Mouse (Mus musculus) MEL (cell line): ENCODE results near the gene Aplp1. TPM values are rescaled to one million over a fixed set of nuclear protein-coding genes. Genes with fewer than 3 reads are reported as not detected.

ENCODE experiments used
- DNase-seq: peaks from one replicate; pipeline ENCODE4 v3.0.0; 2011; ENCODE audit warnings: low read depth, low spot score
- H3K27ac ChIP-seq: 2 replicates; pipeline ENCODE4 v1.5.1; 2012; ENCODE audit warnings: low read depth, mild to moderate bottlenecking, control low read depth, low read length, moderate library complexity; ENCODE audit not compliant: control insufficient read depth
- H3K27me3 ChIP-seq, 2 experiments: fragments of 150-350 bp in 1 of 2; sonication (generic) in 1 of 2; 2 replicates each; pipeline ENCODE4 v1.6.1; 2012; ENCODE audit warnings: low read length in 2 of 2, mild to moderate bottlenecking in 2 of 2, improper control_type of control experiment in 1 of 2, moderate library complexity in 1 of 2; ENCODE audit not compliant: insufficient read depth in 2 of 2, control insufficient read depth in 1 of 2
- H3K36me3 ChIP-seq, 2 experiments: 2 replicates each; pipeline ENCODE4 v1.6.1; 2012 to 2014; ENCODE audit warnings: low read length in 2 of 2, improper control_type of control experiment in 1 of 2, inconsistent platforms in 1 of 2, mild to moderate bottlenecking in 1 of 2; ENCODE audit not compliant: insufficient read depth in 2 of 2, control insufficient read depth in 1 of 2
- H3K4me1 ChIP-seq, 2 experiments: fragments of 150-350 bp in 1 of 2; sonication (generic) in 1 of 2; 2 replicates each; pipeline ENCODE4 v1.6.1; 2012; ENCODE audit warnings: low read length in 2 of 2, improper control_type of control experiment in 1 of 2, mild to moderate bottlenecking in 1 of 2; ENCODE audit not compliant: insufficient read depth in 2 of 2, control insufficient read depth in 1 of 2
- H3K4me3 ChIP-seq, 2 experiments: fragments of 150-350 bp in 1 of 2; sonication (generic) in 1 of 2; 2 replicates each; pipeline ENCODE4 v1.5.1; 2012; ENCODE audit warnings: low read depth in 2 of 2, low read length in 2 of 2, mild to moderate bottlenecking in 2 of 2, moderate library complexity in 2 of 2, control low read depth in 1 of 2, improper control_type of control experiment in 1 of 2; ENCODE audit not compliant: control insufficient read depth in 1 of 2, insufficient read depth in 1 of 2
- H3K79me2 ChIP-seq: 2 replicates; pipeline ENCODE4 v1.6.1; 2012; ENCODE audit warnings: mild to moderate bottlenecking, low read length, moderate library complexity; ENCODE audit not compliant: control insufficient read depth, poor library complexity, insufficient read depth
- H3K9ac ChIP-seq: 2 replicates; pipeline ENCODE4 v1.6.1; 2012; ENCODE audit warnings: low read depth, mild to moderate bottlenecking, control low read depth, low read length, moderate library complexity; ENCODE audit not compliant: control insufficient read depth, poor library complexity, severe bottlenecking
- H3K9me3 ChIP-seq: fragments of 150-350 bp; sonication (generic); replicated peaks from 2 replicates; pipeline ENCODE4 v1.6.1; 2012; ENCODE audit warnings: mild to moderate bottlenecking, low read length, improper control_type of control experiment, moderate library complexity; ENCODE audit not compliant: insufficient read depth
- BHLHE40 ChIP-seq: IDR thresholded peaks from 2 replicates; pipeline ENCODE4 v1.6.1; 2012; ENCODE audit warnings: low read depth, mild to moderate bottlenecking, inconsistent platforms, low read length, improper control_type of control experiment, borderline replicate concordance
- CTCF ChIP-seq, 3 experiments: IDR thresholded peaks in 2 of 3; conservative IDR thresholded peaks in 1 of 3; 2 replicates each; pipeline ENCODE4 v1.5.1; 2011 to 2012; ENCODE audit warnings: low read length in 3 of 3, low read depth in 2 of 3, mild to moderate bottlenecking in 2 of 3, improper control_type of control experiment in 1 of 3, inconsistent platforms in 1 of 3, mixed read lengths in 1 of 3, moderate library complexity in 1 of 3; ENCODE audit not compliant: control insufficient read depth in 1 of 3, insufficient read depth in 1 of 3, poor library complexity in 1 of 3, severe bottlenecking in 1 of 3
- E2F4 ChIP-seq: IDR thresholded peaks from 2 replicates; pipeline ENCODE4 v1.6.1; 2011; ENCODE audit warnings: low read depth, low read length, improper control_type of control experiment, borderline replicate concordance
- ELF1 ChIP-seq: IDR thresholded peaks from 2 replicates; pipeline ENCODE4 v1.6.1; 2014; ENCODE audit warnings: low read depth, mild to moderate bottlenecking, inconsistent platforms, low read length, improper control_type of control experiment, moderate library complexity
- EP300 ChIP-seq, 2 experiments: IDR thresholded peaks; 2 replicates each; pipeline ENCODE4 v1.6.1; 2011; ENCODE audit warnings: improper control_type of control experiment in 2 of 2, low read length in 2 of 2, low read depth in 1 of 2, mild to moderate bottlenecking in 1 of 2
- ETS1 ChIP-seq: IDR thresholded peaks from 2 replicates; pipeline ENCODE4 v1.6.1; 2012; ENCODE audit warnings: low read depth, mild to moderate bottlenecking, inconsistent platforms, low read length, improper control_type of control experiment, moderate library complexity
- GABPA ChIP-seq: IDR thresholded peaks from 2 replicates; pipeline ENCODE4 v1.6.1; 2012; ENCODE audit warnings: low read depth, mild to moderate bottlenecking, inconsistent platforms, low read length, improper control_type of control experiment, moderate library complexity
- JUND ChIP-seq: IDR thresholded peaks from 2 replicates; pipeline ENCODE4 v1.6.1; 2011; ENCODE audit warnings: low read depth, mild to moderate bottlenecking, improper control_type of control experiment, low read length
- KAT2A ChIP-seq: conservative IDR thresholded peaks from 2 replicates; pipeline ENCODE4 v1.6.1; 2012; ENCODE audit warnings: low read depth, low read length, improper control_type of control experiment, inconsistent platforms
- MAFK ChIP-seq: IDR thresholded peaks from 2 replicates; pipeline ENCODE4 v1.6.1; 2011; ENCODE audit warnings: low read depth, mild to moderate bottlenecking, low read length, improper control_type of control experiment, borderline replicate concordance
- MAZ ChIP-seq: IDR thresholded peaks from 2 replicates; pipeline ENCODE4 v1.6.1; 2012; ENCODE audit warnings: low read depth, mild to moderate bottlenecking, inconsistent platforms, low read length, improper control_type of control experiment
- MEF2A ChIP-seq: IDR thresholded peaks from 2 replicates; pipeline ENCODE4 v1.6.1; 2014; ENCODE audit warnings: low read depth, mild to moderate bottlenecking, inconsistent platforms, low read length, improper control_type of control experiment; ENCODE audit not compliant: poor library complexity, insufficient replicate concordance, severe bottlenecking; ENCODE audit errors: extremely low read depth
- MXI1 ChIP-seq: IDR thresholded peaks from 2 replicates; pipeline ENCODE4 v1.6.1; 2011; ENCODE audit warnings: mild to moderate bottlenecking, low read depth, low read length, improper control_type of control experiment
- MYB ChIP-seq: IDR thresholded peaks from 2 replicates; pipeline ENCODE4 v1.6.1; 2011; ENCODE audit warnings: mild to moderate bottlenecking, low read depth, low read length, improper control_type of control experiment
- NELFE ChIP-seq: IDR thresholded peaks from 2 replicates; pipeline ENCODE4 v1.6.1; 2011; ENCODE audit warnings: low read depth, low read length, improper control_type of control experiment
- NRF1 ChIP-seq: IDR thresholded peaks from 2 replicates; pipeline ENCODE4 v1.6.1; 2014; ENCODE audit warnings: low read depth, mild to moderate bottlenecking, inconsistent platforms, low read length, improper control_type of control experiment, moderate library complexity; ENCODE audit not compliant: poor library complexity, insufficient read depth, severe bottlenecking
- POLR2A ChIP-seq, 2 experiments: IDR thresholded peaks; 2 replicates each; pipeline ENCODE4 v1.6.1; 2011 to 2012; ENCODE audit warnings: low read length in 2 of 2, mild to moderate bottlenecking in 2 of 2, control low read depth in 1 of 2, improper control_type of control experiment in 1 of 2, low read depth in 1 of 2, moderate library complexity in 1 of 2; ENCODE audit not compliant: control insufficient read depth in 1 of 2, insufficient read depth in 1 of 2, poor library complexity in 1 of 2
- POLR2AphosphoS2 ChIP-seq: IDR thresholded peaks from 2 replicates; pipeline ENCODE4 v1.6.1; 2011; ENCODE audit warnings: low read length, improper control_type of control experiment
- RAD21 ChIP-seq: IDR thresholded peaks from 2 replicates; pipeline ENCODE4 v1.6.1; 2011; ENCODE audit warnings: mild to moderate bottlenecking, low read depth, low read length, improper control_type of control experiment
- SMC3 ChIP-seq: IDR thresholded peaks from 2 replicates; pipeline ENCODE4 v1.6.1; 2011; ENCODE audit warnings: low read depth, low read length, improper control_type of control experiment
- TAL1 ChIP-seq: IDR thresholded peaks from 2 replicates; pipeline ENCODE4 v1.6.1; 2012; ENCODE audit warnings: mild to moderate bottlenecking, inconsistent platforms, low read length, moderate library complexity, mixed read lengths
- TBP ChIP-seq: IDR thresholded peaks from 2 replicates; pipeline ENCODE4 v1.8.0; 2011; ENCODE audit warnings: low read depth, low read length, improper control_type of control experiment
- ZC3H11A ChIP-seq: IDR thresholded peaks from 2 replicates; pipeline ENCODE4 v1.6.1; 2012; ENCODE audit warnings: low read depth, mild to moderate bottlenecking, inconsistent platforms, low read length, improper control_type of control experiment
- ZMIZ1 ChIP-seq: IDR thresholded peaks from 2 replicates; pipeline ENCODE4 v1.6.1; 2012; ENCODE audit warnings: low read depth, mild to moderate bottlenecking, inconsistent platforms, low read length, improper control_type of control experiment, moderate library complexity
- ZNF384 ChIP-seq: IDR thresholded peaks from 2 replicates; pipeline ENCODE4 v1.6.1; 2012; ENCODE audit warnings: low read depth, mild to moderate bottlenecking, inconsistent platforms, low read length, improper control_type of control experiment
- polyA plus RNA-seq, 2 experiments: library from polyadenylated mRNA; stranded (reverse) in 1 of 2; unstranded in 1 of 2; fragments of >175 nt in 1 of 2; fragments of >200 nt in 1 of 2; gene quantifications; 2 replicates each; pipeline versions ENCODE4 v1.2.1 to v1.2.4; 2012; ENCODE audit warnings: low replicate concordance in 2 of 2, low read depth in 1 of 2; ENCODE audit not compliant: insufficient read length in 2 of 2, insufficient read depth in 1 of 2, missing spikeins in 1 of 2
- total RNA-seq: library from RNA; depleted of rRNA; stranded (reverse); fragments of 300-350 nt; gene quantifications from 2 replicates; pipeline ENCODE4 v1.2.3, GENCODE M21; 2012

Gene Aplp1
- total and polyA plus RNA-seq, 3 experiments: 1.9 to 7.1 TPM; not detected in 1

GRCm38 (mm10) chr7:30440697-30441096 lies 4.6 kb downstream of the Aplp1 start:
- Histone ChIP-seq H3K79me2 (no peaks in the 10 kb centered on the region; the same call in 1 of the 2 replicates), H3K27me3 (no peaks in the 10 kb centered on the region), H3K9me3 (no peaks in the 10 kb centered on the region), H3K4me3 (no peak overlapping the region), H3K36me3 (no peaks in the 10 kb centered on the region; a peak in 1 of 4 replicates), H3K9ac (no peak overlapping the region), H3K27ac (no peak overlapping the region), H3K4me1 (peaks cover 0 to 8% of the 10 kb centered on the region in 2 experiments; a peak in 1 of 4 replicates)
- no peak for TF ChIP-seq POLR2A (IDR thresholded peaks at IDR 0.05; ENCODE audit: control insufficient read depth in 1 of 2, insufficient read depth in 1 of 2, low read depth in 1 of 2, low read length in 2 of 2, poor library complexity in 1 of 2)
- peak; percentile 75; the same call in 1 of the 2 replicates for TF ChIP-seq MAFK
- no peak for TF ChIP-seq TAL1
- TF ChIP-seq JUND: no peak
- TF ChIP-seq ETS1: no peak
- 0 out of 2 replicates have a peak, but pooled peaks have one; percentile 30 for TF ChIP-seq ZC3H11A
- TF ChIP-seq CTCF (IDR thresholded peaks at IDR 0.05 in 2 of 3, conservative IDR thresholded peaks at IDR 0.05 in 1 of 3; ENCODE audit: control insufficient read depth in 1 of 3, insufficient read depth in 1 of 3, low read depth in 2 of 3, low read length in 3 of 3, poor library complexity in 1 of 3, severe bottlenecking in 1 of 3): peak; percentile 63 to 89 (median 74)
- peak; percentile 52 for TF ChIP-seq RAD21
- no peak for TF ChIP-seq POLR2AphosphoS2
- no peak for TF ChIP-seq GABPA
- TF ChIP-seq KAT2A: no peak
- TF ChIP-seq MXI1: no peak
- TF ChIP-seq SMC3: peak; percentile 52
- peak; percentile 50 for DNase-seq

GRCm38 (mm10) chr7:30439734-30440133 lies 5.6 kb downstream of the Aplp1 start:
- no peaks in the 10 kb centered on the region for H3K79me2 ChIP-seq
- no peaks in the 10 kb centered on the region for H3K9me3 ChIP-seq
- no peak for DNase-seq
- peaks cover 0 to 5% of the 10 kb centered on the region in 2 experiments; a peak in 1 of 4 replicates for H3K4me1 ChIP-seq
- TF ChIP-seq ZMIZ1: no peak
- TF ChIP-seq CTCF (IDR thresholded peaks at IDR 0.05 in 2 of 3, conservative IDR thresholded peaks at IDR 0.05 in 1 of 3; ENCODE audit: control insufficient read depth in 1 of 3, insufficient read depth in 1 of 3, low read depth in 2 of 3, low read length in 3 of 3, poor library complexity in 1 of 3, severe bottlenecking in 1 of 3): no peak
- no peak for TF ChIP-seq MYB
- TF ChIP-seq ZNF384: no peak
- TF ChIP-seq, all 39 proteins: peak for 0
- Histone ChIP-seq H3K9ac (no peak overlapping the region), H3K4me3 (no peak overlapping the region), H3K36me3 (no peaks in the 10 kb centered on the region), H3K27me3 (no peaks in the 10 kb centered on the region), H3K27ac (no peak overlapping the region)

GRCm38 (mm10) chr7:30436879-30437278 lies 8.5 kb downstream of the Aplp1 start:
- Histone ChIP-seq H3K27me3 (no peaks in the 10 kb centered on the region), H3K36me3 (no peaks in the 10 kb centered on the region), H3K27ac (no peak overlapping the region), H3K79me2 (no peaks in the 10 kb centered on the region), H3K9me3 (no peaks in the 10 kb centered on the region), H3K9ac (no peak overlapping the region), H3K4me1 (no peaks in the 10 kb centered on the region), H3K4me3 (no peak overlapping the region)
- TF ChIP-seq POLR2AphosphoS2 (no peak), MAZ (no peak), NELFE (no peak), POLR2A (IDR thresholded peaks at IDR 0.05; ENCODE audit: control insufficient read depth in 1 of 2, insufficient read depth in 1 of 2, low read depth in 1 of 2, low read length in 2 of 2, poor library complexity in 1 of 2) (no peak), EP300 (IDR thresholded peaks at IDR 0.05; ENCODE audit: low read depth in 1 of 2, low read length in 2 of 2) (no peak), MAFK (no peak), JUND (no peak), ETS1 (no peak), E2F4 (no peak), ELF1 (no peak), MEF2A (no peak), TBP (no peak), NRF1 (no peak), ZNF384 (no peak), BHLHE40 (no peak)
- DNase-seq: no peak
